Mouse (Mus musculus): ENCODE data around the gene Nuak1. TPM values are rescaled to one million over a fixed set of nuclear protein-coding genes. Genes with fewer than 3 reads are reported as not detected.

Gene Nuak1
- polyA plus RNA-seq, 1 experiment: 43.7 TPM

DNA sequence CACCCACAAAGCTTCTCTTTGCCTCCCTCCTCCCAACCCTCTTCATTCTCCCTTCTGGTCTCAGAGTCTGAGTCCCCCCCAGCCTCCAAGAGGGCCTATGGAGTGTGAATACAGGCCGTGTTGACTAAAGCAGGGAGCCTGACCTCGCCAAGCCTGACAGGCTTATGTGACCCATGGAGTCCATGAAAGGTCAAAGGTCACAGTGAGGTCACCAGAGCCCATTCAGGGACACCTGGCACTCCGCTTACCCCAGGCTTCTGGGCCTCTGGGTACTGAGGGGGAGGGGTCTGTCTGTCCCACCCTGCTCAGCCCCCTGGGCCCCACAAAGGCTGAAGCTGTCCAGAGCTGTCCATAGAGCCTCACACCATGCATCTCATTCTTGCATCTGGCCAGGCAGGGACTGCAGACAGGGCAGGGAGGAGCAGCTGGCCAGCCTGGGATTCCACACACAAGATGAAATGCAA is 37.2 kb upstream of the Nuak1 start:
- Histone ChIP-seq H3K4me1 (ENCODE audit: control insufficient read depth, insufficient read depth, low read length) (no peaks in the 10 kb centered on the region), H3K4me3 (ENCODE audit: insufficient read depth, low read length) (no peak overlapping the region), H3K27ac (ENCODE audit: insufficient read depth, low read length) (no peak overlapping the region)
- TF ChIP-seq POLR2A (IDR thresholded peaks at IDR 0.05; ENCODE audit: extremely low read depth, insufficient read depth, low read length): no peak
- no peak for TF ChIP-seq CTCF (IDR thresholded peaks at IDR 0.05; ENCODE audit: extremely low read depth, insufficient read depth, low read length)

DNA sequence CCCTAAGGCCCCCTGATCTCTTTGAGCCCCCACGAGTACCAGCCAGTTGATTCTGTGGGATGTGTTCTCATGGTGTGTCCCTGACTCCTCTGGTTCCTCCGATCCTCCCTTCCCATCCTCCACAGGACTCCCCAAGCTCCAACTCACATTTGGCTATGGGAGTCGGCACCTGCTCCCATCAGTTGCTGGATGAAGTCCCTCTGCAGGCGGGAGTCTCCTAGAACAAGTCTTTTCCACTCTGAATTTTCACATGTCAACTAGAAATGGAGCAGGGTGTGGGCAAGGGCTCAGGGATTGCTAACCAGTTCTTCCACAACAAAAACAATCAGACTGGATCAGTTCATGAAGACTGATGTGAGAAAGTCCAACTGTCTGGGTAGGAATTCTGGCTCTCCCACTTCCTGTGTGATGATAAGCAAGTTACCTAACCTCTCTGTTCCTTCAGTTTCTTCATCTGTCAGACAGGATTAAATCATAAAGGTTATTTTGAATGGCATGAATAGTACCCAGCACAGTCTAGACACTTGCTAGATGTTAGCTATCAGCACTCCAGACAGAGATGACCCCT is 36.7 kb upstream of the Nuak1 start:
- Histone ChIP-seq H3K4me3 (ENCODE audit: insufficient read depth, low read length) (no peak overlapping the region), H3K27ac (ENCODE audit: insufficient read depth, low read length) (no peak overlapping the region), H3K4me1 (ENCODE audit: control insufficient read depth, insufficient read depth, low read length) (no peaks in the 10 kb centered on the region)
- no peak for TF ChIP-seq POLR2A (IDR thresholded peaks at IDR 0.05; ENCODE audit: extremely low read depth, insufficient read depth, low read length)
- no peak for TF ChIP-seq CTCF (IDR thresholded peaks at IDR 0.05; ENCODE audit: extremely low read depth, insufficient read depth, low read length)

DNA sequence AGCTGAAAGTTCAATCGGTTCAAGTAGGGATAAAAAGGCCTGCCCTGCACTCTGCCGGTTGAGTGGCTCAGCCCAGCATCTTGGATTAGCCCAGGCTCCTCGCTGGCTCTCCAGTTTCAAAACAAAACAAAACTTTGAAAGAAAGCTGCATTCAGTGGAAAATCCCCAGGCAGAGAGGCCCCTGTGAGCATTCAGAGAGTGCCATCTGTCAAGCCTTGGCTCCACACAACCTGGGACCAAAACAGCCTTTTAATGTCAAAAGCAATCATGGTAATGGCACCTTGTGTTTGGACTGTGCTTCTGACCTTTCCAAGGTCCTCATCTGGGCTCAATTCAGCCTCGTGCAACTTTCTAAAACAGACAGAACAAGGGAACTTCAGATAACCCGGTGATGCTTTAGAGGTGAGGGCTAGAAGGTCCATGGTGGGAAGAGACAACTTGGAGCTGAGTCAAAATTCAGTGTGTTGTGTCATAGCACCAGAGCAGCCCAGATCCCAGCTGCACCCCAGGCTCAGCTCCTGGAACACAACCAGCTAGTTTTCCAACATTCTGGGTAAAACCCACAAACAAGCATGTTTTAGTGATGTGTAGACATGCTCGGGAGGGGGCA is 27.3 kb upstream of the Nuak1 start:
- H3K4me3 ChIP-seq (ENCODE audit: insufficient read depth, low read length): no peak overlapping the region
- H3K27ac ChIP-seq (ENCODE audit: insufficient read depth, low read length): no peak overlapping the region
- no peak for TF ChIP-seq POLR2A (IDR thresholded peaks at IDR 0.05; ENCODE audit: extremely low read depth, insufficient read depth, low read length)
- TF ChIP-seq CTCF (IDR thresholded peaks at IDR 0.05; ENCODE audit: extremely low read depth, insufficient read depth, low read length): no peak
- H3K4me1 ChIP-seq (ENCODE audit: control insufficient read depth, insufficient read depth, low read length): no peaks in the 10 kb centered on the region

DNA sequence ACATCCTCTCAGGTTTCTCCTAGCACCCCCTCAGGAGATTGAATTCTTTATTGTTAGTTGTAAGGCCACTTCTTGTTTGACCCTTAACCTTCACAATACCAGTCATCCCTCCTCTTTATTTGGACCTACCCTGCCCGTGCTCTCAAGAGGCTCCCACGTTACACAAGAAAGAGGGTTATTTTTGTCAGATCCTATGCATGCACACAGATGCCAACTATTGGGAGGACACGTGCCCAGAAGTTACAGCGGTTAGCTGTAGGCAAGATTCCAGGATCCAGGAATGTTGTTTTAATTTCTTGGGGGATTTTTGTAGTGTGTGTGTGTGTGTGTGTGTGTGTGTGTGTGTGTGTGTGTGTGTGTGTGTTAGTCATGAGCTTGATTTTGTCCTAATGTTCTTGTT is 25.1 kb upstream of the Nuak1 start:
- Histone ChIP-seq H3K27ac (ENCODE audit: insufficient read depth, low read length) (no peak overlapping the region), H3K4me1 (ENCODE audit: control insufficient read depth, insufficient read depth, low read length) (no peaks in the 10 kb centered on the region), H3K4me3 (ENCODE audit: insufficient read depth, low read length) (no peak overlapping the region)
- TF ChIP-seq CTCF (IDR thresholded peaks at IDR 0.05; ENCODE audit: extremely low read depth, insufficient read depth, low read length) (no peak), POLR2A (IDR thresholded peaks at IDR 0.05; ENCODE audit: extremely low read depth, insufficient read depth, low read length) (no peak)

DNA sequence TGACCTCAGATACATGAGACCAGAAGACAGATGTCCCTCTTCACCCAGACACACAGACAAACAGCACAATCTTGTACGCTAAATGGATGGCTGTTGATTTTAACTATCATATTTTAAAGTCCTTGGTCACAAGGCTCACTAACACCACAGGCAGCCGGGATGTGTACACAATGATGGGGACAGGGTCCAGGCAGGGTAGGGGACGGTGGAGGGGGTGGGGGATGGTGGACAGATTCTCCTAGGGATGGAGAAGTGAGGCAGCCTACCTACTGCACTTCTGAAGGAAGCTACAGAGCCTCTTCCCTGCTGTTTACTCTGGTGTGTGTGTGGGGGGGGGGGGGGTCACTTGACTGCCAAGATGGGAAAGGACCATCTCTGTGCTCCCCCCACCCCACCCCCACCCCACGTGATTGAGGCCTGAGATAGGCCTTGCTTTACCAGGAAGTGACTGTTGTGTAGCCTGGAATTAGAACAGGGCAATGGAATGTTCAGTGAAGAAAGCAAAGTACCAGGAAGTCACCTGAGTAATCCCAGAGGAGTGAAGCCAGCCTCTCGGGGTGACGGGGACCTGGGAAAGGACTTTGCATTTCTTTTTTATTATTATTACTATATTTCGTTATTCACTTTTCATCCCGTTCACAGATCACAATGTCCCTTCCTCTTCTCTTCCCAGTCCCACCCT is 20.2 kb upstream of the Nuak1 start:
- H3K27ac ChIP-seq (ENCODE audit: insufficient read depth, low read length): no peak overlapping the region
- no peaks in the 10 kb centered on the region for H3K4me1 ChIP-seq (ENCODE audit: control insufficient read depth, insufficient read depth, low read length)
- TF ChIP-seq CTCF (IDR thresholded peaks at IDR 0.05; ENCODE audit: extremely low read depth, insufficient read depth, low read length) (no peak), POLR2A (IDR thresholded peaks at IDR 0.05; ENCODE audit: extremely low read depth, insufficient read depth, low read length) (no peak)
- no peak overlapping the region for H3K4me3 ChIP-seq (ENCODE audit: insufficient read depth, low read length)

DNA sequence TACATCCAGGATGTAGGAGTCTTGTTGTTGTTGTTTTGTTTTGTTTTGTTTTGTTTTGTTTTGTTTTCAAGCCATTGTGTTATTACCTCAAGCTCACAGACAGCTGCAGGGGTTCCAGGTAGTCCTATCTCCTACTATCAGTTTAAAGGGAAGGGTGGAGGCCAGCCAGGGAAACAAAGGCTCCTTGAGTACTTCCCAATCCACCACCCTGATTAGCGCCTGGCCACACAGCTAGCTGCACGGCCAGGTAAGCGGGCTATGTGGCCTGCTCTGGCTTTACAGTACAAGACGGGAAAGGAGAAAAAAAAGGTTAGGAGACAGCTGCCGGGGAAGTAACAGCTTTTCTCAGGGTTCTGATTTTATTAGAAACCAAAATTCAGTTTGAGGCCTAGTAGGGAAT is 17.7 kb upstream of the Nuak1 start:
- no peak for TF ChIP-seq POLR2A (IDR thresholded peaks at IDR 0.05; ENCODE audit: extremely low read depth, insufficient read depth, low read length)
- no peak for TF ChIP-seq CTCF (IDR thresholded peaks at IDR 0.05; ENCODE audit: extremely low read depth, insufficient read depth, low read length)
- no peaks in the 10 kb centered on the region for H3K4me1 ChIP-seq (ENCODE audit: control insufficient read depth, insufficient read depth, low read length)
- H3K27ac ChIP-seq (ENCODE audit: insufficient read depth, low read length): no peak overlapping the region
- H3K4me3 ChIP-seq (ENCODE audit: insufficient read depth, low read length): no peak overlapping the region

DNA sequence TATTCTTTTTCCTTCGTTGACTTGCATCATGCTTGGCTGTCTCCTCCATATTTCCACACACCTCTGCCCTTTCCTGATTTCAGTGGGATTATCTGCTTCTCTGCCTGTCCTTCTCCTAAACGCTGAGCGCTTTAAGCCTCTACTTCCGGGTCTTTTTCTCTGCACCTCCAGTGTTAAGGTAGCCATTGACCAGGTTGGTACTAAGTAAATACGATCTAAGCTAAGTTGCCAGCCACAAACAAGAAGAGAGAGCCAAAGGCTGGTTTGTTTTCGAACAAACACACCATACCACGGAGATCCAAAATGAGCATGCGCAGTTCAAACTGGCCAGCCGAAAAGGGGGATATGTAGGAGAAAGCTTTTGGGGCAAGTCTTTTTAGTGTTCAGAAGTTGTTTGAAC is 17.1 kb upstream of the Nuak1 start:
- Histone ChIP-seq H3K27ac (ENCODE audit: insufficient read depth, low read length) (no peak overlapping the region), H3K4me1 (ENCODE audit: control insufficient read depth, insufficient read depth, low read length) (no peaks in the 10 kb centered on the region), H3K4me3 (ENCODE audit: insufficient read depth, low read length) (no peak overlapping the region)
- no peak for TF ChIP-seq CTCF (IDR thresholded peaks at IDR 0.05; ENCODE audit: extremely low read depth, insufficient read depth, low read length)
- no peak for TF ChIP-seq POLR2A (IDR thresholded peaks at IDR 0.05; ENCODE audit: extremely low read depth, insufficient read depth, low read length)

DNA sequence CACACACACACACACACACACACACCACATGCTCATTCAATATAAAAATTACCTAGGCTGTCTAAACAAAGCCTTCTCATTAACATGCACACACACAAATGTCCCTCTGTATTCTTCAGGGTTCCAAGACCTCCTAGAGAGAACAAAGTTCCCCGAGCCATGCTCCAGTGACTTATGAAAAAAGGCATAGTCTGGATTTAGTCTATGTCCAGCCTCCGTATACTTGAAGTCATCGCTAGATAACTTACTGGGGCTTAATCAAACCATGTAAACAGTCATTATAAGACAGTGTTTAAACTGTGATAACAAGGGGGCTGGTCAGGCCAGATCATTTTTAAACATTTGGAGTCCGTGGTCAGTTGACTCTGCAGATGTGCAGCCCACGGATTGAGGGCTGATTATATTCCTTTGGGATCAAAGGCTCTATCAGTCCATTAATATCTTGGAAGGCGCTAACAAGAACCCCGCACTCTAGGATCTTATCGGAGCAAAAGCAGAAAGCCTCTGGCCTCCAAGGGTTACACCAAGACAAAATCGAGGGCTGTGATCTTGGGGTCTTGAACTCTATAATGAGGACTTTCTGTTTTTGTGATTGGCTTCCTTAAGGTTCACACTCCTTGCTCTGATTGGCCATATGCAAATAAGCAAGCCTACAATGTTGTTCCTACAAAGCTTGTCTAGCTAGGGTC is 16.4 kb upstream of the Nuak1 start:
- H3K4me3 ChIP-seq (ENCODE audit: insufficient read depth, low read length): no peak overlapping the region
- H3K27ac ChIP-seq (ENCODE audit: insufficient read depth, low read length): no peak overlapping the region
- TF ChIP-seq POLR2A (IDR thresholded peaks at IDR 0.05; ENCODE audit: extremely low read depth, insufficient read depth, low read length): no peak
- TF ChIP-seq CTCF (IDR thresholded peaks at IDR 0.05; ENCODE audit: extremely low read depth, insufficient read depth, low read length): no peak
- H3K4me1 ChIP-seq (ENCODE audit: control insufficient read depth, insufficient read depth, low read length): no peaks in the 10 kb centered on the region

DNA sequence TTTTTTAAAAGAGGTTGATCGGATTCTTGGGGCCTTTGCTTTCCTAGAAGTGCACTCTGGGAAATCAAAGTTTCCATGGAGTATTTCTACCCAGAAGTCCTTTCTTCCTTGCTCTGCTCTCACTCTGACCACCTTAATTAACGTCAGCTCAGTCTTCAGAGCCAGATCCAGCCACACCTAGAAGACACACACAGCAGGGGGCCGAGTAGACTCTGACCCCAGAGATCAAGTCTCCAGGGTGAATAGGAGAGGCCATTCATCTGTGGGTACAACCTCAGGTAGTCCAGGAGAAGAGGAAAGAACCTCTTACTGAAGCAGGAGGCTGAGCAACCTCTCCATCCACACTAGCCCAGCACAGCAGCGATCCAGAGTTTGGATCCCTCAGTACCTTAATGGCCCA is 11.5 kb upstream of the Nuak1 start:
- Histone ChIP-seq H3K4me3 (ENCODE audit: insufficient read depth, low read length) (no peak overlapping the region), H3K27ac (ENCODE audit: insufficient read depth, low read length) (no peak overlapping the region), H3K4me1 (ENCODE audit: control insufficient read depth, insufficient read depth, low read length) (no peaks in the 10 kb centered on the region)
- TF ChIP-seq CTCF (IDR thresholded peaks at IDR 0.05; ENCODE audit: extremely low read depth, insufficient read depth, low read length): no peak
- TF ChIP-seq POLR2A (IDR thresholded peaks at IDR 0.05; ENCODE audit: extremely low read depth, insufficient read depth, low read length): no peak
